Mouse (Mus musculus) adrenal gland (tissue): ENCODE measurements around the gene Klhl8.

ENCODE experiments used
- intact Hi-C: fragments of 180-260 bp; cut with DNase I; formaldehyde crosslinking; loops from one replicate; pipeline ENCODE4 v1.15.1; 2025

The Klhl8 gene

GRCm38 (mm10) chr5:103917357-103917895 lies 6.4 kb upstream of the Klhl8 start:
- intact Hi-C loops, result no loop called here

GRCm38 (mm10) chr5:103916595-103917356 lies 5.7 kb upstream of the Klhl8 start:
- intact Hi-C loops, result no loop called here

- intact Hi-C loops, result no loop called here
These were observed 3.5 kb upstream of the Klhl8 start for GRCm38 (mm10) chr5:103914335-103915226.

GRCm38 (mm10) chr5:103913150-103913549 lies 2.1 kb upstream of the Klhl8 start:
- intact Hi-C loops, result no loop called here

GRCm38 (mm10) chr5:103911555-103911954 lies 496 bp upstream of the Klhl8 start:
- intact Hi-C loops, result no loop called here

- intact Hi-C loops, result no loop called here
These were observed 903 bp downstream of the Klhl8 start for GRCm38 (mm10) chr5:103910156-103910555.

GRCm38 (mm10) chr5:103909466-103909865 lies 1.6 kb downstream of the Klhl8 start:
- intact Hi-C loops, result no loop called here

- intact Hi-C loops, result no loop called here
These were observed 2.2 kb downstream of the Klhl8 start for GRCm38 (mm10) chr5:103908851-103909250.

GRCm38 (mm10) chr5:103907844-103908243 lies 3.2 kb downstream of the Klhl8 start:
- intact Hi-C loops, result no loop called here

- intact Hi-C loops, result no loop called here
These were observed 4.9 kb downstream of the Klhl8 start for GRCm38 (mm10) chr5:103906173-103906572.

- intact Hi-C loops, result no loop called here
These were observed 12.7 kb downstream of the Klhl8 start for GRCm38 (mm10) chr5:103898310-103898709.

- intact Hi-C loops, result no loop called here
These were observed 21.3 kb downstream of the Klhl8 start for GRCm38 (mm10) chr5:103889766-103890165.

GRCm38 (mm10) chr5:103863759-103864158 lies 47.3 kb downstream of the Klhl8 start:
- intact Hi-C loops, result no loop called here

GRCm38 (mm10) chr5:103860622-103861021 lies 50.4 kb downstream of the Klhl8 start:
- intact Hi-C loops, result no loop called here

GRCm38 (mm10) chr5:103857151-103857550 lies 53.9 kb downstream of the Klhl8 start:
- intact Hi-C loops, result no loop called here

GRCm38 (mm10) chr5:103856286-103857009 lies 54.6 kb downstream of the Klhl8 start:
- intact Hi-C loops, result loop anchor here (1.0 kb wide), 1 partner anchor 71 kb away; no protein-coding TSS in a partner anchor

GRCm38 (mm10) chr5:103855483-103856211 lies 55.4 kb downstream of the Klhl8 start:
- intact Hi-C loops, result loop anchor here (1.0 kb wide), 1 partner anchor 72 kb away; no protein-coding TSS in a partner anchor

- intact Hi-C loops, result no loop called here
These were observed 56.3 kb downstream of the Klhl8 start for GRCm38 (mm10) chr5:103854807-103855194.

- intact Hi-C loops, result no loop called here
These were observed 56.8 kb downstream of the Klhl8 start for GRCm38 (mm10) chr5:103854041-103854806.
